Mouse (Mus musculus) kidney, adult 18-20 months (tissue): ENCODE measurements at regions not wholly inside any gene's neighbourhood (a gene's known extent, or its start where the extent isn't known, plus 50 kb on each side); places are given as distances from the start of the nearest gene placed in this dataset.
A peak's percentile ranks its signal among the peaks of the same experiment; 100 is the strongest.

Experiments
- DNase-seq: peaks from one replicate; pipeline ENCODE4 v3.0.0; 2021

GRCm38 (mm10) chr10:45009676-45010075 lies 57.3 kb upstream of the Prep start:
- DNase-seq, result no peak

GRCm38 (mm10) chr10:45009235-45009634 lies 57.8 kb upstream of the Prep start:
- no peak for DNase-seq

- no peak for DNase-seq
These were observed 62.9 kb upstream of the Prep start for GRCm38 (mm10) chr10:45004037-45004653.

- no peak for DNase-seq
These were observed 63.7 kb upstream of the Prep start for GRCm38 (mm10) chr10:45003344-45003681.

GRCm38 (mm10) chr10:45002637-45003343 lies 64.2 kb upstream of the Prep start:
- no peak for DNase-seq

GRCm38 (mm10) chr10:45000873-45001859 lies 65.8 kb upstream of the Prep start:
- DNase-seq, result peak; percentile 69

GRCm38 (mm10) chr10:45000027-45000840 lies 66.8 kb upstream of the Prep start:
- DNase-seq, result peak; percentile 40

GRCm38 (mm10) chr10:44997906-44998289 lies 69.1 kb upstream of the Prep start:
- no peak for DNase-seq

GRCm38 (mm10) chr10:44997184-44997905 lies 69.7 kb upstream of the Prep start:
- peak; percentile 11 for DNase-seq

- DNase-seq, result no peak
These were observed 71.2 kb upstream of the Prep start for GRCm38 (mm10) chr10:44995756-44996155.

- DNase-seq, result no peak
These were observed 72.4 kb upstream of the Prep start for GRCm38 (mm10) chr10:44994385-44995281.

GRCm38 (mm10) chr10:44993470-44994260 lies 73.3 kb upstream of the Prep start:
- DNase-seq, result no peak

GRCm38 (mm10) chr10:44989539-44989938 lies 77.5 kb upstream of the Prep start:
- no peak for DNase-seq

GRCm38 (mm10) chr10:44988756-44989155 lies 78.2 kb upstream of the Prep start:
- no peak for DNase-seq

- DNase-seq, result no peak
These were observed 79.4 kb upstream of the Prep start for GRCm38 (mm10) chr10:44987615-44988014.

GRCm38 (mm10) chr10:44981913-44982312 lies 85.1 kb upstream of the Prep start:
- DNase-seq, result no peak

GRCm38 (mm10) chr10:44976815-44977214 lies 90.2 kb upstream of the Prep start:
- DNase-seq, result no peak

- DNase-seq, result no peak
These were observed 95.1 kb upstream of the Prep start for GRCm38 (mm10) chr10:44971911-44972310.

GRCm38 (mm10) chr10:44959968-44960367 lies 107.0 kb upstream of the Prep start:
- DNase-seq, result no peak

GRCm38 (mm10) chr10:44945205-44945725 lies 121.7 kb upstream of the Prep start:
- DNase-seq, result no peak
